Mouse (Mus musculus): ENCODE data around the gene Map4. TPM values are rescaled to one million over a fixed set of nuclear protein-coding genes. Genes with fewer than 3 reads are reported as not detected.

Map4 gene
- polyA plus RNA-seq, 1 experiment from 2014 or later: 65.5 TPM

DNA sequence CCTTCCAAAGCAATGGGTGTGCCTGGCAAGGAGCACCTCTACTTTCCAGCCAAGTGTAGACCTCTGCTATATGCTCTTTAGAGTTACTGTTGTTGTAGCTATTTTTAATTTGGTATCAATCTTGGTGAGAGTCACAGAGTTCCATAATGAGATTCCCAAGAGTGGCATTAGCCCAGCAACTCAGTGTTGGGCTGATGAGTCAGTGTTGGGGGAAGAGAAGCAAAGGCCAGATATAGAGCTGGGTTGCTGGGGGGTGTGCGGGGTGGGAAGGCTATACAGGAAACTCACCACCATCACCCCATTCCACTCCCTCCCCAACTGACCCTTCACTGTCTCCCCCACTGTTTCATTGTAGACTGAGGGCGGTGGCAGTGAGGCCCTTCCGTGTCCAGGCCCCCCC lies 149.8 kb downstream of the Map4 start:
- Histone ChIP-seq H3K4me1 (no peaks in the 10 kb centered on the region), H3K36me3 (peaks cover 86% of the 10 kb centered on the region), H3K27me3 (no peaks in the 10 kb centered on the region), H3K4me3 (no peak overlapping the region), H3K27ac (no peak overlapping the region), H3K9me3 (no peaks in the 10 kb centered on the region), H3K4me2 (replicated peaks) (no peak overlapping the region), H3K9ac (no peak overlapping the region)
- WGBS: 79% methylated on average over 3 of the region's 3 CpGs
- no peak for ATAC-seq (ENCODE audit: low FRiP score, low read depth)

DNA sequence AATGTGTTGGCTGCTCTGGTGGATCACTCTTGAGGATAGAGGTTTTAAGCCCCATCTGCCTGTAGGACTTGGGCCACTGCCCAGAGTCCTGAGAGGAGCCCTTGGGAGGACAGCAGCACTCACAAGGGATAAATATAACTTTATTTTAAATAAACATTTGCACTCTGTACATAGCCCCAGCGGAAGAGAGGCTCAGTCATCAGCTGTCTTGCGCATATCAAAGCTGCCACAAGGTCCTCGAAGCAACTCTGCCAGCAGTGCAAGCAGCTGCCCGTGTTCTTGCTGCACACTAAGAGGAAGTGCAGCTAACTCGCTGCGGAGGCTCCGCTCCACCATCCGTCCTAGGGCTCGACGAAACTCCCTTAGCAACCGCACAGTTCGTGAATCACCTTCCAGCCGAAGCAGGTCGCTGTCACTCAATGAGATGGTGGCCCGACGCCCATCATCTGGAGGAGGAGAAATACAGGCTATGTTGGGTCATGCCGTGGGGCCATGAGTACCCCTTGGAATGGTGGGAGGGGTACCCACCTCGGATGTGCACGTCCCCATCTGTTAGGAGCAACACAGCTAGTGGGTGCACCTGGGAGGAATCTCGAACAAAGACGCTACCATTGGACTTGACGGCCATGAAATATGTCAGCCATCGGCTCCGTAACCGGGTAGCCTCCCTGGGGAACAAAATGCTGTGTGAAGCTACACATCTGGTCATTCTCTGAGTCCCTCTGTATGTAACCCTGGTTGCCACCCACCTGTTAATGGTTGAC lies 153.1 kb downstream of the Map4 start:
- peak; percentile 38; the same call in 1 of the 2 replicates for ATAC-seq (ENCODE audit: low FRiP score, low read depth)
- H3K4me3 ChIP-seq: no peak overlapping the region
- 91% methylated on average over 25 of the region's 25 CpGs for WGBS
- H3K4me2 ChIP-seq (replicated peaks): no peak overlapping the region
- peaks cover 94% of the 10 kb centered on the region for H3K36me3 ChIP-seq
- no peak overlapping the region for H3K27ac ChIP-seq
- H3K9ac ChIP-seq: no peak overlapping the region
- H3K4me1 ChIP-seq: no peaks in the 10 kb centered on the region
- H3K9me3 ChIP-seq: no peaks in the 10 kb centered on the region
- no peaks in the 10 kb centered on the region for H3K27me3 ChIP-seq

DNA sequence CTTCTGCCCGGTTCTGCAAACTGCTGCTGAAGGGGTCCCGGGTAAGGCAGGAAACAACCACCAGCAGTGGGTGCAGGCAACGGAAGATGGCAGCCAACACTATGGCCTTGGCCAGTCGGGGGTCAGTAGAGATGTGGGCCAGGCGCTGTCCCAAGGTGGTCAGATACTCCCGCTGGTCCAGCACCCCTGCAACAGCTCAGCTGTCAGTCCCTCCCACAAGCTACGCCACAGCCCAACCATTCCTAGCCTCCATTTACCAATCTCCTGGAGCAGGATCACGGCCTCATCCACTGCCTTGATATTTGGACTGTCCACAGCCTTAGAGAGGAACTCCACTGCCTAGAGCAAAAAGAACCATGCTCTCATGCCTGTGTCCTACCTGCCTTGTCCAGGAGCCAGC lies 154.4 kb downstream of the Map4 start:
- Histone ChIP-seq H3K9me3 (no peaks in the 10 kb centered on the region), H3K4me3 (no peak overlapping the region), H3K9ac (no peak overlapping the region), H3K36me3 (peaks cover 97% of the 10 kb centered on the region), H3K27me3 (no peaks in the 10 kb centered on the region), H3K4me2 (replicated peaks) (no peak overlapping the region), H3K27ac (no peak overlapping the region), H3K4me1 (no peaks in the 10 kb centered on the region)
- ATAC-seq (ENCODE audit: low FRiP score, low read depth): no peak
- 91% methylated on average over 8 of the region's 8 CpGs for WGBS

DNA sequence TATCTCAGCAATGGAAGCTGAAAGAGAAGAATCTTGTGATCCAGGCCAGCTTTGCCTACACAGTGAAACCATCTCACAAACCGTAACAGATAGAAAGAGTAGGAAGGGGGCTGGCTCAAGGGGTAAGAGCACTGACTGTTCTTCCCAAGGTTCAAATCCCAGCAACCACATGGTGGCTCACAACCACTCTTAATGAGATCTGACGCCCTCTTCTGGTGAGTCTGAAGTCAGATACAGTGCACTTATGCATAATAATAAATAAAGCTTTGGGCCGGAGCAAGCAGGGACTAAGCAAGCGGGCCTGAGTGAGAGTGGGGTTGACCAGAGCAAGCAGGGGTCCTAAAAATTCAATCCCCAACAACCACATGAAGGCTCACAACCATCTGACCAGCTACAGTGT lies 162.0 kb downstream of the Map4 start:
- Histone ChIP-seq H3K27ac (no peak overlapping the region), H3K9me3 (no peaks in the 10 kb centered on the region), H3K4me3 (no peak overlapping the region), H3K27me3 (no peaks in the 10 kb centered on the region), H3K4me2 (replicated peaks) (no peak overlapping the region), H3K9ac (no peak overlapping the region), H3K36me3 (peaks cover 96% of the 10 kb centered on the region), H3K4me1 (no peaks in the 10 kb centered on the region)
- ATAC-seq (ENCODE audit: low FRiP score, low read depth): no peak
- WGBS: 88% methylated on average over 4 of the region's 4 CpGs

GRCm38 (mm10) chr9:110094761-110095160 lies 163.5 kb downstream of the Map4 start:
- Histone ChIP-seq H3K4me3 (no peak overlapping the region), H3K9me3 (no peaks in the 10 kb centered on the region), H3K4me1 (peaks cover under 1% of the 10 kb centered on the region; the same call in 1 of the 2 replicates), H3K27me3 (no peaks in the 10 kb centered on the region), H3K36me3 (peaks cover 96% of the 10 kb centered on the region), H3K9ac (no peak overlapping the region), H3K27ac (no peak overlapping the region), H3K4me2 (replicated peaks) (no peak overlapping the region)
- WGBS: 94% methylated on average over 4 of the region's 4 CpGs
- no peak for ATAC-seq (ENCODE audit: low FRiP score, low read depth)

GRCm38 (mm10) chr9:110097791-110098190 lies 166.5 kb downstream of the Map4 start:
- Histone ChIP-seq H3K9ac (no peak overlapping the region), H3K27me3 (no peaks in the 10 kb centered on the region), H3K27ac (no peak overlapping the region), H3K4me2 (replicated peaks) (no peak overlapping the region), H3K36me3 (peaks cover 77% of the 10 kb centered on the region), H3K9me3 (no peaks in the 10 kb centered on the region), H3K4me3 (no peak overlapping the region), H3K4me1 (peaks cover 9% of the 10 kb centered on the region)
- 91% methylated on average over 3 of the region's 3 CpGs for WGBS
- no peak for ATAC-seq (ENCODE audit: low FRiP score, low read depth)

GRCm38 (mm10) chr9:110100627-110101600 lies 169.7 kb downstream of the Map4 start:
- H3K36me3 ChIP-seq: peaks cover 77% of the 10 kb centered on the region
- H3K27me3 ChIP-seq: no peaks in the 10 kb centered on the region
- peak; percentile 94 for ATAC-seq (ENCODE audit: low FRiP score, low read depth)
- peak overlapping the region; percentile 22; the same call in 1 of the 2 replicates for H3K27ac ChIP-seq
- peak overlapping the region; percentile 92 for H3K4me3 ChIP-seq
- WGBS: 3% methylated on average over 41 of the region's 41 CpGs
- peaks cover 9% of the 10 kb centered on the region for H3K4me1 ChIP-seq
- H3K9me3 ChIP-seq: no peaks in the 10 kb centered on the region
- peak overlapping the region; percentile 72 for H3K4me2 ChIP-seq (replicated peaks)
- H3K9ac ChIP-seq: peak overlapping the region; percentile 87

DNA sequence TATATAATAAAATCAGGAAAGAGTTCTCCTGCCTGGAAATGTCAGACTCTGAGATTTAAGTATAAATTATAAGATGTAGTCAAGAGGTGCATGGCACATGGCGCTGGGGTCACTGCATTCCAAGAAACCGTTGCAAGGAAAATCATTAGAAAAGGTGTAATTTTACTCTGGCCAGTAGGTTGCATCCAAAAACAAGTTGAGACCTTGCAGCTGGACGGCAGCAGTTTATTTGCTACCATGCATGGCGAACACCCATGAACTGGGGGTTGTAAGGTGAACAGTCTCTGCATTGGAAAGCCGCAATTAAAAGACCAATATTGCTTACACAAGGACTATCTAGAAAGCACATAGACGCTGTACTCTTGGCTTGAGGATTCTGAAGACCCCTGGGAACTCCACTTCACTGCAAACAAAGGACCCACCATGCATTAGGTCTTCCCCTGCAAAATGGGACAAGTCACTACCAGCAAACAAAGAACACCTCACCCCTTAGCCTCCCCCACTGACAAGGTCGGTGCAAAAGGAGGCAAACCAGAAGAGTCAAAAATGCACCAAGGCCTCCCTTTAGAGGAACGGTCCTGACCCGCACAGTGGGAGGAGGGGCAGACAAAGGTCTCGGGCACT lies 185.2 kb downstream of the Map4 start:
- peak overlapping the region; percentile 97 for H3K27ac ChIP-seq
- WGBS: 7% methylated on average over 10 of the region's 10 CpGs
- no peaks in the 10 kb centered on the region for H3K27me3 ChIP-seq
- peak overlapping the region; percentile 95 for H3K9ac ChIP-seq
- H3K4me3 ChIP-seq: peak overlapping the region; percentile 75
- H3K4me1 ChIP-seq: peaks cover 22% of the 10 kb centered on the region
- H3K4me2 ChIP-seq (replicated peaks): peak overlapping the region; percentile 63
- ATAC-seq (ENCODE audit: low FRiP score, low read depth): no peak
- H3K9me3 ChIP-seq: no peaks in the 10 kb centered on the region
- H3K36me3 ChIP-seq: peaks cover 26% of the 10 kb centered on the region

GRCm38 (mm10) chr9:110116977-110117778 lies 185.9 kb downstream of the Map4 start, which contains the start of gene Smarcc1:
Gene Smarcc1 (plus strand): TSS chr9:110117708.
- Histone ChIP-seq H3K9ac (peak within 1 kb of the TSS; percentile 95), H3K36me3 (peaks cover 18% of the 10 kb centered on the region), H3K4me2 (replicated peaks) (peak within 1 kb of the TSS; percentile 63), H3K27me3 (no peaks in the 10 kb centered on the region), H3K4me3 (peak within 1 kb of the TSS; percentile 75), H3K4me1 (peaks cover 22% of the 10 kb centered on the region), H3K9me3 (no peaks in the 10 kb centered on the region), H3K27ac (peak within 1 kb of the TSS; percentile 97)
- ATAC-seq (ENCODE audit: low FRiP score, low read depth): peak; percentile 97
- WGBS: under 1% methylated on average over 69 of the region's 79 CpGs

DNA sequence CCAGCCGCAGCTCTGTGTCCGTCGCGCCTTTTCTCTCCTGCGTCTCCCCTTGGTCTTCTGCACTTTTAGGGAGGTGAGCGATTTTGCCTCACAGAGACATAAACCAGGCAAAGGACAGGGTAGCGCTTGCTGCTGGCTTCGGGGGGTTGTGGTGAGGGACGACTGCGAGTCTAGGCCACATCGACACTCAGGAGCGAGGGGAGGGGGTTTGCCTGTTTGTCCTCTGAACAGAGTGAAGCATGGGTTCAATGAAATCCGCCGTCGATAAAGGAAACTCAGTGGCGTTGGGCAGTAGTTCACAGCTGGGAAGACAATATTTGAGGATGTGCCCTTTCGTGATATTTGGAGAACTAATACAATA lies 186.5 kb downstream of the Map4 start, which contains the start of gene Dhx30:
Gene Dhx30 (minus strand): TSS at position 52 of the 361 bp plus-strand sequence.
- peak within 1 kb of the TSS; percentile 63 for H3K4me2 ChIP-seq (replicated peaks)
- peak; percentile 18 for ATAC-seq (ENCODE audit: low FRiP score, low read depth)
- H3K4me3 ChIP-seq: peak within 1 kb of the TSS; percentile 75
- peaks cover 22% of the 10 kb centered on the region for H3K4me1 ChIP-seq
- no peaks in the 10 kb centered on the region for H3K27me3 ChIP-seq
- peak within 1 kb of the TSS; percentile 97 for H3K27ac ChIP-seq
- under 1% methylated on average over 17 of the region's 17 CpGs for WGBS
- H3K9me3 ChIP-seq: no peaks in the 10 kb centered on the region
- H3K9ac ChIP-seq: peak within 1 kb of the TSS; percentile 95
- peaks cover 13% of the 10 kb centered on the region for H3K36me3 ChIP-seq

DNA sequence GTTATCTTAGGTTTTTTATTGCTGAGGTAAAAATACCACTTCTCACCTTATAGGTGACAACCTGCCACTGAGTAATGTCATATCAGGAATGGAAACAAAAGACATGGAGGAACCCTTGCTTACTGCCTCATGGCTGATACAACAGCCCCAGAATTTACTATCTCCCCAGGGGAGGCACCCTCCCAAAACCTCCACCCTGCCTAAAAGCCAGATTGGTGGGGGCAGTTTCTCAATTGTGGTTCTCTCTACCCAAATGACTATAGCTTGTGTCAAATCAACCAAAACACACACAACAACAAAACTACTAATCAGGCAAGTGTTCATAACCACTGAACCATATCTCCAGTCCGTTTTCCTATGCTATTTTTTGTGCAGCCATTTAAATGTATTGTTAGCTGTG lies 187.0 kb downstream of the Map4 start:
- no peak for ATAC-seq (ENCODE audit: low FRiP score, low read depth)
- no peak overlapping the region for H3K27ac ChIP-seq
- peaks cover 8% of the 10 kb centered on the region for H3K36me3 ChIP-seq
- H3K4me3 ChIP-seq: peak overlapping the region; percentile 75
- peak overlapping the region; percentile 63 for H3K4me2 ChIP-seq (replicated peaks)
- WGBS: 81% methylated on average over 1 of the region's 1 CpGs
- no peaks in the 10 kb centered on the region for H3K9me3 ChIP-seq
- peak overlapping the region; percentile 95 for H3K9ac ChIP-seq
- no peaks in the 10 kb centered on the region for H3K27me3 ChIP-seq
- H3K4me1 ChIP-seq: peaks cover 22% of the 10 kb centered on the region
